Mouse (Mus musculus): ENCODE data around the gene Wee2. TPM values are rescaled to one million over a fixed set of nuclear protein-coding genes. Genes with fewer than 3 reads are reported as not detected.
A peak's percentile ranks its signal among the peaks of the same experiment; 100 is the strongest.

The Wee2 gene
- total RNA-seq (2021), result not detected
- long read RNA-seq, experiment 1, result 0 reads
- long read RNA-seq, experiment 2, result 0 reads

- H3K27ac ChIP-seq, result no peak within 1 kb of the TSS
- H3K4me3 ChIP-seq, result no peak within 1 kb of the TSS
- TF ChIP-seq CTCF (IDR thresholded peaks at IDR 0.05), result no peak
- no peak for DNase-seq
- intact Hi-C loops (cut with DNase I), result no loop called here
Measured at GRCm38 (mm10) chr6:40438936-40439335, at the start of gene Wee2. TSS of gene Wee2 (plus strand) at chr6:40439088.

DNA sequence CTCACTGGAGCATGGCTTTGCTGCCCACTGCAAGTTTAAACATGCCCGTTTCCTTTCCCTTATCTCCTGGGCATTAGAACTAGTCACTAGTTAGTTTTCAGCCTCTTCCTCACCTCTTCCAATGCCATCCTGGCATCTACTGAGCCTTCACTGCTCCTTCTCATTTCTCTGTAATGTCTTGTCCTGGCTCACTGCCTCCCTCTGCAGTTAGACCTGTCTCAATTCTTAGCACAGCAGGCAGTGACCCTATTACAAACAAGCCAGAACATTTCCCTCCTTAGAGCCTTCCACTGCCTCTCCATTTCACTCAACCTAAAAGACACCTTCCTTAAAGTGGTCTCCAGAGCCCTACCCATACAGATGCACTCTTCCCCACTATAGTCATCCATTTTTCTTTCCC, 47.9 kb upstream of the Wee2 start:
- H3K4me3 ChIP-seq, result no peak overlapping the region
- intact Hi-C loops (cut with DNase I), result no loop called here
- DNase-seq, result no peak
- no peak overlapping the region for H3K27ac ChIP-seq
- no peak for TF ChIP-seq CTCF (IDR thresholded peaks at IDR 0.05)

DNA sequence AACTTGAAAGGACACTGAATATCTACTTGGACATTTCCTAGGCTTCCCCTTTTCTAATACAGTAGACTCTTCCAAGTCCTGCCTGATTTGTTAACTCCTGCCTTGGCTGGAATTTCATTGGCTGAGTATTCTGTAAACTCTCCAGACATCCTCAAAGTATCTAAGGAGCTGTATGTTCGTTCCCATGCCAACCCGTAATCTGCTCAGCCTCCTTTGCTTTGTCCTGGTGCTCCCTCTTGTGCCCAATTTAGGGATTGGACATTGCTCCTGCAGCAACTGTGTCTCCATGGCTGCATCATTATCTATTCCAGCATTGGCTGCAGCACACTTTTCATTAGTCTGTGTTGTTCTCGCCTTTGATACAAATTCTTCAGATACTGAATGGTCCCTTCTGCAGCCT, 45.7 kb upstream of the Wee2 start:
- no peak overlapping the region for H3K4me3 ChIP-seq
- intact Hi-C loops (cut with DNase I), result no loop called here
- peak; percentile 64 for TF ChIP-seq CTCF (IDR thresholded peaks at IDR 0.05)
- H3K27ac ChIP-seq, result no peak overlapping the region
- DNase-seq, result peak; percentile 50

- intact Hi-C loops (cut with DNase I), result no loop called here
- TF ChIP-seq CTCF (IDR thresholded peaks at IDR 0.05), result no peak
- H3K27ac ChIP-seq, result no peak overlapping the region
- no peak for DNase-seq
- H3K4me3 ChIP-seq, result no peak overlapping the region
Measured at GRCm38 (mm10) chr6:40402031-40402430, 36.9 kb upstream of the Wee2 start.

- DNase-seq, result no peak
- H3K4me3 ChIP-seq, result no peak overlapping the region
Measured at GRCm38 (mm10) chr6:40403640-40404285, 35.1 kb upstream of the Wee2 start.

DNA sequence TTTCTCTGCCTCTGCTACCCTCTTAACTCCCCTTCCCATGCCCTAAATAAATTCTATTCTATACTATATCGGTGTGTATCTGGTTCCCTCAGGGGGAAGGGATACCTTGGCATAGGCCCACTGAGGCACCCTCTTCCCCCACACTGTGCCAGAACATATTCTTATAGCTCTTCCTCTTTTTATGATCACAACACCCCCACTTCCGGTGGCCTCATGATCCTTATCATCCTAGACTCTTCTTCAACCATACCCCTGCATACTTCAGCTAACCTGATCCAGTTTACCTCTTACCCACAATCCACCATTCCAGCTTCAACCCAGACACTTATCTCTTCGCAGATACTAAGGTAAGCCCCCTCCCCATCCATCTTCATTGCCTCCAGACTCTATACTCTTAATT, 27.8 kb upstream of the Wee2 start:
- DNase-seq, result no peak
- Histone ChIP-seq H3K4me3 (no peak overlapping the region), H3K27ac (no peak overlapping the region)
- no peak for TF ChIP-seq CTCF (IDR thresholded peaks at IDR 0.05)
- intact Hi-C loops (cut with DNase I), result no loop called here

More at GRCm38 (mm10) chr6:40403640-40404285, 35.1 kb upstream of the Wee2 start:
- H3K27ac ChIP-seq, result no peak overlapping the region
- intact Hi-C loops (cut with DNase I), result no loop called here
- TF ChIP-seq CTCF (IDR thresholded peaks at IDR 0.05), result no peak

- DNase-seq, result no peak
- no peak for TF ChIP-seq CTCF (IDR thresholded peaks at IDR 0.05)
- Histone ChIP-seq H3K4me3 (no peak overlapping the region), H3K27ac (no peak overlapping the region)
- intact Hi-C loops (cut with DNase I), result no loop called here
Measured at GRCm38 (mm10) chr6:40413046-40413445, 25.8 kb upstream of the Wee2 start.

- TF ChIP-seq CTCF (IDR thresholded peaks at IDR 0.05), result no peak
- DNase-seq, result no peak
- intact Hi-C loops (cut with DNase I), result no loop called here
- no peak overlapping the region for H3K4me3 ChIP-seq
- H3K27ac ChIP-seq, result no peak overlapping the region
Measured at GRCm38 (mm10) chr6:40413565-40413964, 25.3 kb upstream of the Wee2 start.

DNA sequence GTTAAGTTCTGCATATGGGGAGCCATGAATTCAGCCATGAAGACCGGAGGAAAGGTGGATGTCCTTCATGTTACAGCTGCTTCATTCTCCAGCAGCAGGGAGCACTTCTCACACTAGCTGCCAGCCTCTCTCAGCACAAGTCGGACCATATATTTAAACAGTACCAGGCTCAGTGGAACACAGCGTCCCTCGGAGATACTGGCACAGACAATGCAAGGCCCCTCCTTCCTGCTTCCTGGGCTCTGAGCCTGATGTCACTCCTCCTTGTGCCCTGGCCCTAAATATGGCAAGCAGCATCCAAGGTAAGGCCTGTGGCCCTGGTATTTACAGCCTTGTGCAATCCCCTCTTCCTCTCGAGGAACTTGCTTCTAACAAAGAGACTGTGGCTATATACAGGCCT, 23.1 kb upstream of the Wee2 start:
- no peak for DNase-seq
- Histone ChIP-seq H3K4me3 (no peak overlapping the region), H3K27ac (no peak overlapping the region)
- TF ChIP-seq CTCF (IDR thresholded peaks at IDR 0.05), result no peak
- intact Hi-C loops (cut with DNase I), result no loop called here

GRCm38 (mm10) chr6:40418386-40418785, 20.5 kb upstream of the Wee2 start:
- intact Hi-C loops (cut with DNase I), result no loop called here
- no peak for DNase-seq
- TF ChIP-seq CTCF (IDR thresholded peaks at IDR 0.05), result no peak
- Histone ChIP-seq H3K4me3 (no peak overlapping the region), H3K27ac (no peak overlapping the region)

- no peak overlapping the region for H3K4me3 ChIP-seq
Measured at GRCm38 (mm10) chr6:40421099-40421498, 17.8 kb upstream of the Wee2 start.

DNA sequence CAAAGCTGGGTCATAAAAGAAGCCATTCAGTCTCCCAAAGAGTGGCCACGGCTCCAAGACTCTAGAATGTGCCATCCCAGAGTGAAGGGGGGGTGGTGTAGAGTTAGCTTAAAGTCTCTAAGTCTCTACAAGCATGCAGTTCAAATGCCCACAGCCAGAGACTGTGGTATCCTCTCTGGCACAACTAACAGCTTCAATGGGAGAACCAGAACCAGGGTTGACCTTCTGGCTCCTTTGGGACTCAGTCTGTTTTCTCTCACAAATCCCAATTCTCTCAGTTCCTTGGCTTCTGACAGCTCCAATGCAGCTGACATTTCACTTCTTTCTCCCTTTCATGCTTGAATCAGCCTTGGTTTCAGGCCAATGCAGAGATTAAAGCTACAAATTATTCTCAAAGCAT, 15.9 kb upstream of the Wee2 start:
- no peak for TF ChIP-seq CTCF (IDR thresholded peaks at IDR 0.05)
- no peak for DNase-seq
- intact Hi-C loops (cut with DNase I), result no loop called here
- no peak overlapping the region for H3K27ac ChIP-seq
- H3K4me3 ChIP-seq, result no peak overlapping the region

More at GRCm38 (mm10) chr6:40421099-40421498, 17.8 kb upstream of the Wee2 start:
- no peak for DNase-seq
- intact Hi-C loops (cut with DNase I), result no loop called here
- TF ChIP-seq CTCF (IDR thresholded peaks at IDR 0.05), result no peak
- no peak overlapping the region for H3K27ac ChIP-seq

DNA sequence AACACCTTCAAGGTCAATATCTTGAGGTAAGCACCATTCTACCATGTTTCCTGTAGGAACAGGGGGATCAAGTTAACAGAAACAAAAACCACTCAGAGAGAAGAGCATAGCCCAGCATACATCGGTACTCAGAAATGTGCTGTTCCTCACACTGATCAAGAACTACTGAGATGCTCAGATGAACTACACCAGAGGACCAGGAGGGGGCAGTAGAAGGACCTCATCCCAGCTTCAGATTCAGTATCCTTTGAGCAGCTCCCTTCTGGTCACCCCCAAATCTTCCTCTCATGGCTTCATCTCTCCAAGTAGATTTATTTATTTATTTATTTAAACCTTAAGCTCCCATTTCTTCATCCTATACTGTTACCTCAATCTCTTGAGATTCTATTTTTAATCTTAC, 15.1 kb upstream of the Wee2 start:
- TF ChIP-seq CTCF (IDR thresholded peaks at IDR 0.05), result peak; percentile 65
- intact Hi-C loops (cut with DNase I), result no loop called here
- no peak overlapping the region for H3K4me3 ChIP-seq
- DNase-seq, result no peak
- 0 out of 2 replicates have a peak overlapping the region, but pooled peaks have one; percentile 17 for H3K27ac ChIP-seq

GRCm38 (mm10) chr6:40427441-40427840, 11.4 kb upstream of the Wee2 start:
- H3K4me3 ChIP-seq, result no peak overlapping the region
- TF ChIP-seq CTCF (IDR thresholded peaks at IDR 0.05), result no peak
- H3K27ac ChIP-seq, result no peak overlapping the region
- no peak for DNase-seq
- intact Hi-C loops (cut with DNase I), result no loop called here
